Mouse (Mus musculus): ENCODE data around the gene Olfr1377.
A peak's percentile ranks its signal among the peaks of the same experiment; 100 is the strongest.
"Not testable (repeated sequence)": the region's sequence is repeated elsewhere in the genome, so short reads cannot be mapped to it uniquely, and the experiment has no call there.

Gene Olfr1377

DNA sequence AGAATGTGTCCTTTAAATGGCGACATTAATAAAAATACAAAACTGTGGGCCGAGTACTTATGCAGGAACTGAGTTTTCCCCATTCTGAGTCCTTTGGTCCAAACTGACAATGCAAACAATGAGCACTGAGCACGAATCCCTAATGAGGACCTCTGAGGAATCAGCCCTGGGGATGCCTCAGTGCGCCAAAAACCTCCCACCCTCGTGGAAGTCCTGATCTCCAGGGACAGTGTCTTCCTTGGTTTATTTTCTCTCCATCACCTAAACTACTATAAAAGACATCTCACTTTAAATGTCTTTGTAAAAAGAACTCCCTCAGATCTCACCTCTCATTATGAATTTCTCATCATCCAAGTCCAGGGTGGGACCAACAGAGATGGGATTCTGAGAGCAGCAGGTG is at the start of gene Olfr1377:
Olfr1377 (plus strand) TSS at position 301 of the 400 bp plus-strand sequence.
- no peak for DNase-seq (ENCODE audit: low spot score)

DNA sequence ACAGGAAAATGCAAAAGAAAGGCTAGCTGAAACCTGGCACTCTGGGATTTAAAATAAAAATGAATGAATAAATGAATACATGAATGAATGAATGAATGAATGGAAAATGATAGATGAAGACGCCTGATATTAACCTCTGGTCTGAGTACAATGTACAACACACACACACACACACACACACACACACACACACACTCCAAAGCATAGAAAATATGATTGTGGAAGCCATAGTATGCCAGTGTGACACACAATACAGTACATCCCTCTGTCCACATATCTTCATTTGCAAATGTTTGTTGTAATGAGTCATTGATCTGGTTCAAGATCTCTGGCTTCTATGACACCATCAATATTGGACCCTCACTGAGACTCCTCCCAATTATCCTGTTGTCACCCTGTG is 49.7 kb upstream of the Olfr1377 start:
- no peak for DNase-seq (ENCODE audit: low spot score)

DNA sequence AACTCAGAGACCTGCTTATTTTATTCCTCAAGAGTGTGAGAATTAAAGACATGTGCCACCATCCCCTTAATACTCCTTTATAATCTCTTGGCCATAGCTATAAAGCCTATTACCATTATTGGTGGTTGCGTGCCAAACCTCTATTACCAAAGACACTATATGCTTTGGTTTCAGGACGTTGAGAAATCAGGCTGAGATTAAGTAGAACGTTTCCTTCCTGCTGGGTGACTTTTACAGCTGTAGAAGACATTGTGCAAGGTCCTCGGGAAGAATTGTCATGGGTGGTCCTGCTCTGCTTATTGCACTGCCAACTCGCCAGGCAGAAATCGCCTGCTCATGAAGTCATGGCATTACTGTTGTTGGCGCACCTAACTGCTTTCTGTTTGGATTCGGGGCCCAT is 43.3 kb upstream of the Olfr1377 start:
- DNase-seq (ENCODE audit: low spot score): no peak

DNA sequence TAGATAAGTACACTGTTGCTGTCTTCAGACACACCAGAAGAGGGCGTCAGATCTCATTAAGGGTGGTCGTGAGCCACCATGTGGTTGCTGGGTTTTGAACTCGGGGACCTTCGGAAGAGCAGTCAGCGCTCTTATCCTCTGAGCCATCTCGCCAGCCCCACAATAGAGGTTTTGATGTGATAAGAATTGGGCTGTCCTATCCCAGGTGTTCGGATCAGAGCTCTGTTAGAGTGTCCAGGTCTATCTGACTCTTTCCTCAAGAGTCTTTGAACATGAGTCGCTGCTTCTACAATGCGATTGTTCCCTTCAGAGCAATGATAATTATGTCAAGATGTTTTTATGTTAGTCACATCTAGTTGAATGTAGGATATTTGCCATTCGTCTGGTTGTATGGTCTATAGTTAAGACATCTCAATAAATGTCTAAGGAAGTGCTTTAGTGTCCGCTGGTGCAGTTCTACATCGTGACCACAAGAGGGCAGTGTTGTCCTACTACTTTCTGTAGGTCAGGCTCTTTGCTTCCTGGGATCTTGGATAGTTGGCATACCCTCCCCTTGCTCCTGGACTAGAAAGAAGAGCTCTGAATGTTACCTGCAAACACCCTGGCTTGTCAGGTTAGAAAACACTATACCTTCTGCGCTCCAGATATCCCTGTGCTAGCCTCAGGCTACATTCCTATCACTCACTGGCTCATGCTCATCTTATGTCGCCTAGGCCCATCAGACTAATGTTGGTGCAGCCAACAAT is 42.0 kb upstream of the Olfr1377 start:
- DNase-seq (ENCODE audit: low spot score): no peak

DNA sequence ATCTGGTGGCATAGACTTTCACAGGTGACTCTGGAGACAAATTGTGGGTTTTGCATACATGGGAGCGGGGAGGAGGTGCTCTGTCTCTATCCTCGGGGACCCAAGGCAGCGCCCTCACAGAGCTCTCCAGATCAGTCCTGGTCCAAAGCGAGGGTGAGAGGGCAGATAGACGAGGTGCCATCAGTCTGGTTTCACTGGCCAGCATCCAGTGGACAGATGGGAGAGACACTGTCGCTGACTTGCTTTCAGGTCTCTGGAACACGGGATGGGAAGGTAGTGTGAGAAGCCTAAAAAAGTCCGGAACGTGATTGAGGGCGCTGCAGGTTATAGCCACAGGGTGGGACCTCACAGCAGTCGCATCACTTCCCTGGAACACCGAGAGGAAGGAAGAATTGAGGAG is 39.4 kb upstream of the Olfr1377 start:
- no peak for DNase-seq (ENCODE audit: low spot score)

DNA sequence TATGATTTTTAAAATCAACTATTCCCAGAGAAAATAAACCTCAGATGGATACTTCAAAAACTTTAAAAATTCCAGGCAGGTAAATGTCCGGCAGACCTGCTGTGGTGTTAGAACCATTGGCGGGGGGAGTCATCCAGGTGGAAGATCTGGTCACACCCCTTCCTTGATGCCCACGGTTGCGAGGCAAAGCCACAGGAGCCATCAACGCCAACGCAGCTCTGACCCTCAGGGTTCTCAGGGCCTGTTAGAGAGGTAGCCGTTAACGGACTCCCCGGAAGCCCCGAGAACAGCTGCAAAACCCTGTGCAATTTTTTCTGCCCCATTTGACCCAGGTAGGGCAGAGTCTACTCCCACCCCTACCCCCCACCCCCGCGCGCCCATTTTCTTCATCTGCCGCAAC is 38.3 kb upstream of the Olfr1377 start, which contains the start of gene 4933414I15Rik:
4933414I15Rik (minus strand) TSS at position 260 of the 400 bp plus-strand sequence.
- DNase-seq (ENCODE audit: low spot score): no peak

DNA sequence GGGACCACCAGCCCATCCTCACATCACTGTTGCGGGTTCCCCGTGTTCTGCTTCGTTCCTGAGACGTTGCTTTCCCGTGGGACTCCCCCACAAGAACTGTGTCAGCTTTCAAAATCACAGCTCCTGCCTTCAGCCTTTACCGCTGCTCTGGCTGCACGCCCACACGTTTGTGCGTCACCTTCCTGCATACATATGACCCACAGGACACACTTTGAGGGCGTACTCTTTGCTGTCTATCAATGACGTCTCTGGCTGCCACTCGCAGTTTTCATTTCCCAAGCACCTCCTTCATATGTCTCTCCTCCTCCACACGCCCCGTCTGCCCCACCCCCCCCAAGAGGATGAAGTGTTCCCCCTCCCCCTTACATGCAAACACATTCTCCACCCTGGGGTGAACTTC is 29.5 kb upstream of the Olfr1377 start:
- no peak for DNase-seq (ENCODE audit: low spot score)

DNA sequence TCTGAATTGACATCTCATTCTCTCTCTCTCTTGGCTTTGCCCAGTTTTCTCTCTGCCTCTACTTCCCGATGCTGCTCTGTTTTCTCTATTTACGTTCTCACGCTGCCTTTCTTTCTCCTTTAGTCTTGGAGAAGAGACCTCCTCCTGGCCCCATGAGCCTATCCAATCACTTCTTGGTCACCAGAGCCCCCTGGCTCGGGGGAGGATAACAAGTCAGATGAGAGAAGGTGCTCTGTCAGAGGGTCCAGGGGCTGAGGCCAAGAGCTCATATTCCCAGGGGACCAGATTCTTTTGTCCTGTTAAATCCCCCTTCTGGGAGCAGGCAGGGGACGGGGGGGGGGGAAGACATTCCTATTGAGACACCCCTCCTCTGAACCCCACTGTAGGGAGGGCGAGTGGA is 28.1 kb upstream of the Olfr1377 start, which contains the start of gene Prop1:
Prop1 (minus strand) TSS at position 101 of the 400 bp plus-strand sequence.
- no peak for DNase-seq (ENCODE audit: low spot score)

DNA sequence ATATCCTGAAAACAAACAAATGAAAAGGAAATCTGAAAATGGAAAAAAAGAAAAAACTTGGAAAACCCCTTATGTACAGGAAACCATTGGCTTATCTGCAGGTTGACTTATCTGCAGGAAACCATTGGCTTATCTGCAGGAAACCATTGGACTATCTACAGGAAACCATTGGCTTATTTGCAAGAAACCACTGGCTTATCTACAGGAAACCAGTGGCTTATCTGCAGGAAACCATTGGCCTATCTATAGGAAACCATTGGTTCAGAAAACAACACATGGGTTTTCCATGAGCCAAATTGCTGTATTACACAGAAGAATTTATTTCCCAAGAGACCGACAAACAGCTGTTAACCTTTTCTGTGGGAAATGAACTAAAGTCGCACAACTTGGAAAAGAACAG is 16.9 kb upstream of the Olfr1377 start:
- DNase-seq (ENCODE audit: low spot score): no peak

DNA sequence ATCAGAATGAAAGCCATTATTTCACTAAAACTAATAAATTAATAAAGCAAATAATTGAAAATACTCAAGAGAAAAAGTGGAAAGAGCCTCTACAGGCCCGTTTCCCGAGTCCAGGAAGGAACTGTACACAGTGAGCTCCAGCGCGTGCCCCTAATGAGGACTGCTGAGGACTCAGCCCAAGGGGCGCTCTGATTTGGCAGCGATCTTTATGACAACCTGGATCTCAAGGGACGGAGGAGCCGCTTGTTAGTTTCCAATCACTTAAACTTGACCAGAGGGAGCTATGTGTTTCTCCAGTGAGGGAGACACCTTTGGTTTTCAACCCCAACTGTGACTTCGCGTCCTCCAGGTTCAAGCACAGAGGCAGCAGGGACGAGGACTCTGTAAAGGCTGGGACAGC is 15.5 kb upstream of the Olfr1377 start, which contains the start of gene Olfr1378:
Olfr1378 (plus strand) TSS at position 301 of the 400 bp plus-strand sequence.
- no peak for DNase-seq (ENCODE audit: low spot score)

DNA sequence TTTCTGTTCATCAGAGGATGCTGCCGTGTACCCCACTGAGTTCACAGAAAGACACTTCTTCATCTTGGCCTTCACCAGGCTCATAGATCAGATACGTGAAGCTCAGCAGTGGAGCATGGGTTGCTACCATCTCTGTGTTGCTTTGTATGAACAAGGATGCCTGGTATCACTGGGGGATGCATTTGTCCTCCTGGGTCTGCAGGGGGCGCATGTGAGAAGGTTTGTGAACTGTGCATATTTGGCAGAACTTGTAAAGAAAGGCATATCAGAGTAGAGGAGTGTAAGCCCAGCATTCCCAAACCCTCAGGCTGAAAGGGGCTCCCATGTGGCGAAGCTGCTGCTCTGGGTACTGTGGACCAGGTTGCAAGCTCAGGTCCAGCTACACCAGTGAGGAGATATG is 4.6 kb upstream of the Olfr1377 start:
- peak; percentile 21 for DNase-seq (ENCODE audit: low spot score)

DNA sequence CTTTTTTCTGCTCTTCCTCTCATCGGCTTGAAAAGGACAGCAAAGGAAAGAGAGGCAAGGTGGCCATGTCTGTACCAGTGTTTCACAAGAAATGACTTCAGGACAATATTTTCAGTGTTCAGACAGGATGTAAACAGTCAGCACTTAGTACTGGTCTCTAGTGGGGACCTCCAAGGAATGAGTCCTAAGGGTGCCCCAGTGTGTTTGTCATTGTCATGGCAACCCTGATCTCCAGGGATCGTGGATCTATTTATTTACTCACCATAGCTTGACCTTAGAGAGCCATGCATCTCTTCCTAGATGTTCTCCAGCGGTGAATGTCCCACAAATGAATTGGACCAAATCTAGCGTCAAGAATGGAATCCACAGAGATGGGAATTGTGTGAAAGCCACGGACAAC is 21.5 kb downstream of the Olfr1377 start, which contains the start of gene Olfr51:
Olfr51 (plus strand) TSS at position 301 of the 400 bp plus-strand sequence.
- no peak for DNase-seq (ENCODE audit: low spot score)

DNA sequence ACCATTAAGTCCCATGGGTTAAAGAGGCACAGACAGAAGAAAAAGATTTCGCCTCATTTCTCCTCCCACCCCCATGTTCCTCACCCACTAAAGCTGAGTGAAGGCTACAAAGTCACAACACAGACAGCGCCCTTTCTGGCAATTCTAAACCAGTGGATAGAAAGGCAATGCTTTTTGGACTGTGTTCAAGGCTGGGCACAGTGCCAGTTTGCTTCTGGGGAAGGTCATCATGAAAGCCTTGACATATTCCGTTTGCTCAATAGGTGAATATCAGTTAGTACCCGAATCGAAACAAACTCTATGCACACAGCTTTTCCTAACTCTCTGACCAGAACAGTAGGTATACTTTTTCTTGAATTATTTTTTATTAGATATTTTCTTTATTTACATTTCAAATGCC is 30.1 kb downstream of the Olfr1377 start:
- DNase-seq (ENCODE audit: low spot score): peak; percentile 75

DNA sequence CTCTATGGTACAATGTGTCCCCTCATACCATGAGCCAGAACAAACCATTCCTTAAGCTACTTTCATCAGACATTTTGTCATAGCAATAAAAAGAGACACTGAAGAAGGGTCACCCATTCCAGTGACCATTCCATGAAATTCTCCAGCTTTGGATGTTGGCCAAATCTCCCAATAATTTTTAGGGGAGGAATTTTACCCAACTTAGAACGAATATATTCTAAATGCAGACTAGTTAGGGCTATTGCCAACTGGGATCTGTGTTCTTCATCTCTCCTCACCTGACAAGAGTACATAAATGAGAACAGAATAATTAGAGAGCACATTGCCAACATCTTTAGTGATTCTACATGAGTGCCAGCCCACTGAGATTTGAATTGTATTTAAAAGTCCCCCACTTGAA is 32.2 kb downstream of the Olfr1377 start, which contains the start of gene Olfr54:
Olfr54 (plus strand) TSS at position 301 of the 400 bp plus-strand sequence.
- no peak for DNase-seq (ENCODE audit: low spot score)

DNA sequence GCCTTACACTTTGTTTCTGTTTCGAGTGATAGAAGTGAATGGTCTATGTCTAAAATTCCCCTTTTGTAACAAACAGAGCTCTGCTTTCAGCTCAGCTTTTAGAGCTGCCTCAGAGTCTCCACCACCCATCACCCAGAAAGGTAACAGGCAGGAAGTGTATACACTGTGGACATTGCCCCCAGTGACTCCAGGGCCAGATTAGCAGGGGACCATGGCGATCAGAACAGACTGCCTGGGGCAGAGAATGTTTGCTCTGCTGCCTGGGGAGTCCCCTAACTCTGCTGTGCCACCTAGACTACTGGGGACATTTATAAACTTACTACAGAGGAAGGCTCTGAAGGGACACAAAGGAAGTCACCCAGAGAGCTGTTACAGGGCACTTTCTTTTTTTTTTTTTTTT is 34.6 kb downstream of the Olfr1377 start:
- DNase-seq (ENCODE audit: low spot score): no peak

DNA sequence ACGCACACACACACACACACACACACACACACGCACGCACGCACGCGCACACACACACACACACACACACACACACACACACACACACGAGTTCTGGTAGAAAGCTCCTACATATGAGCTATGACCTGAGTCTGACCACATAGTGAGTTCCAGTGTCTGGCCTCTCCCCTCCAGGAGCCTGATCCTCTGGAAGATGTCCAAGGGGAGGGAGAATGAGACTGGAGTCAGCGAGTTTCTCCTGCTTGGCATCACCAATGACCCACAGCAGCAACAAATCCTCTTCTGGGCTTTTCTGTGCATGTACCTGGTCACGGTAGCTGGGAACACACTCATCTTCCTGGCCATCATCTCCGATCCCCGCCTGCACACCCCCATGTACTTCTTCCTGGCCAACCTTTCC is 45.0 kb downstream of the Olfr1377 start:
- not testable (repeated sequence) for DNase-seq (ENCODE audit: low spot score)

DNA sequence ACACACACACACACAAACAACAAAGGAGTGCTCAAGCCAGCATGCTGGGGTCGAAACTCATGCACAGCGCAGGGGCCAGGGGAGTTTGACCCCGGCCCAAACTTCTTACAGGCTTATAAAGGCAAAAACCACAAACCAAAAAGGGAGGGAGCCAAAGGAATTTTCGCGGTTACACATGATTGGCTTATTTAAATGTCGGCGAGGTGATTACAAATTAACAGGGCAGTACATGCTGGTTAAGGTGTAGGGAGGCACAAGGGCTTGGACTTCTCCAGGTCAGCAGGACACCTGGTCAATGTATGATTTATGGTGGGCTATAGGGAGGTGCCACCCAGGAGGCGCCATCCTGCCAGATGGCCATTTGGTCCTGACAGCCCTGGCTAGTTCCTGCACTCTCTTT is 47.6 kb downstream of the Olfr1377 start:
- DNase-seq (ENCODE audit: low spot score): not testable (repeated sequence)

DNA sequence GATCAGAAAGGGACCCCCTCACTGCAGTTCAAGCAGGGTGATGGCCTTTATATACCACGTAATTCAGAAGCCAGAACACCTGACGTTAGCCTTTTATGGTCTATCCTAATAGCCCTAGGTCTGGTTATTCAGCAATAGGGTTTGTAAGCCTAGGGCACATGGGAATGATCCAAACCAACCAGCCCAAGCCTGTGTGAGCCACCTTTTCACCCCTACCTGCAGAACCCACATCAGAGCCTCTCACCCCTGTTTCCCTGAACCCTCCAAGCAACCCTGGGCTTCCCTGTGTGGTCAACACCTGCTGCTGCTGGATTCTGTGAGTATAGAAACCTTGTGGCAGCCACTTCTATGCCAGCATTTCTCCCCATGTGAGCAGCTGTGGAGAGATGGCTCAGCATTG is 48.5 kb downstream of the Olfr1377 start:
- no peak for DNase-seq (ENCODE audit: low spot score)

DNA sequence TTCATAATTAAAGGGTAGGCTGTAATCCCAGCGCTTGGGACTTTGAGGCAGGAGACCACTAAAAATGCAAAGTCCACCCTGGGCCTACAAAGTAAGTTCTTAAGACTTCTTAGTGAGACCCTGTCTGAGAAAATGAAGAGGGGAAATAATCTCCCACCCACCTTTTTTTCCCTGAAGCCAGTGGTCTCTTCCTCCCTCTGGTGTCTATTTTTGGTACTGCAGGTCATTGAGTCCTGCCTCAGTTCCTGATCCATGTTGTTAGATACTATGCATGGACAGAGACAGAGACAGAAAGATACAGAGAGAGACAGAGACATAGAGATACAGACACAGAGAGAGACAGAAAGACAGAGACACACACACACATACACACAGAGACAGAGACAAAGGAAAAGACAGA is 51.1 kb downstream of the Olfr1377 start:
- DNase-seq (ENCODE audit: low spot score): no peak

DNA sequence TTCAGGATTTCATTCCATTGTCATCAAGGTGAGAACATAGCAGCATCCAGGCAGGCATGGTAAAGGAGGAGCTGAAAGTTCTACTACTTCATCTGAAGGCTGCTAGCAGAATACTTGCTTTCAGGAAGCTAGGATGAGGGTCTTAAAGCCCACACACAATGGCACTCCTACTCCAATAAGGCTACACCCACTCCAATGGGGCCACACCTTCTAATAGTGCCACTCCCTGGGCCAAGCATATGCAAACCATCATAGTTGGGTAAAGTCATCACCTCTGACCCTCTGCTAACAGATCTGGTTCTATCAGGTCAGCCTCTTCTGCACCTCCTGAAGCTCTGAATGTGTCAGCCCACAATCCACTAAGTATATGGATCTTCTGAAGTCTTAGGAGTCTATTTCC is 52.4 kb downstream of the Olfr1377 start:
- DNase-seq (ENCODE audit: low spot score): not testable (repeated sequence)

DNA sequence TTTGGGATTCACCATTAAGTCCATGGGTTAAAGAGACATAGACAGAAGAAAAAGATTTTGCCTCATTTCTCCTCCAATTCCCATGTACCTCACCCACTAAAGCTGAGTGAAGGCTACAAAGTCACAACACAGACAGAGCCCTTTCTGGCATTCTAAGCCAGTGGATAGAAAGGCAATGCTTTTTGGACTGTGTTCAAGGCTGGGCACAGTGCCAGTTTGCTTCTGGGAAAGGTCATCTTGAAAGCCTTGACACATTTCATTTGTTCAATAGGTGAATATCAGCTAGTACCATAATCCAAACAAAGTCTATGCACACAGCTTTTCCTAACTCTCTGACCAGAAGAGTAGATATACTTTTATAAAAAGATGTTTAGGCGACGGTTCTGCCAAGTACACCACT is 54.2 kb downstream of the Olfr1377 start:
- peak; percentile 56 for DNase-seq (ENCODE audit: low spot score)
